Mouse (Mus musculus) kidney, postnatal 0 days (tissue): ENCODE measurements around the gene Gm37240. TPM values are rescaled to one million over a fixed set of nuclear protein-coding genes. Genes with fewer than 3 reads are reported as not detected.

ENCODE experiments used
- ATAC-seq: fragments of 200-750 bp; cut with Nextera tagmentation; replicated peaks from 2 replicates; pipeline ENCODE4 v1.8.0; 2017; ENCODE audit warnings: low read depth, moderate number of reproducible peaks, moderate TSS enrichment, moderate library complexity; ENCODE audit not compliant: low FRiP score
- DNase-seq: peaks from one replicate; pipeline ENCODE4 v3.0.0-alpha.2; 2016; ENCODE audit warnings: low spot score
- H3K27ac ChIP-seq: fragments of 300-500 bp; sonication (generic); 2 replicates; pipeline ENCODE4 v1.5.1; 2014; ENCODE audit warnings: mild to moderate bottlenecking
- H3K27me3 ChIP-seq: fragments of 300-500 bp; sonication (generic); 2 replicates; pipeline ENCODE4 v1.6.1; 2014; ENCODE audit warnings: low read length, mixed read lengths; ENCODE audit not compliant: insufficient read depth
- H3K36me3 ChIP-seq: fragments of 300-500 bp; sonication (generic); 2 replicates; pipeline ENCODE4 v1.6.1; 2014; ENCODE audit warnings: low read length, mixed read lengths; ENCODE audit not compliant: insufficient read depth
- H3K4me1 ChIP-seq: fragments of 300-500 bp; sonication (generic); replicated peaks from 2 replicates; pipeline ENCODE4 v1.6.1; 2014; ENCODE audit warnings: antibody characterized with exemption, low read length, mixed read lengths; ENCODE audit not compliant: insufficient read depth
- H3K4me2 ChIP-seq: fragments of 300-500 bp; sonication (generic); 2 replicates; pipeline ENCODE4 v1.6.1; 2014; ENCODE audit warnings: mild to moderate bottlenecking, low read length, moderate library complexity, mixed read lengths
- H3K4me3 ChIP-seq: fragments of 300-500 bp; sonication (generic); replicated peaks from 2 replicates; pipeline ENCODE4 v1.5.1; 2014; ENCODE audit warnings: low read depth, low read length
- H3K9ac ChIP-seq: fragments of 300-500 bp; sonication (generic); 2 replicates; pipeline ENCODE4 v1.6.1; 2014; ENCODE audit warnings: low read depth, low read length
- H3K9me3 ChIP-seq: fragments of 300-500 bp; sonication (generic); replicated peaks from 2 replicates; pipeline ENCODE4 v1.6.1; 2016; ENCODE audit warnings: low read length, inconsistent platforms, mixed read lengths
- CTCF ChIP-seq: IDR thresholded peaks from 2 replicates; pipeline ENCODE4 v1.5.1; 2016; ENCODE audit warnings: antibody characterized with exemption, low read depth, mild to moderate bottlenecking, moderate library complexity
- WGBS: fragments of 180-500 bp; shearing (Covaris S2); extraction: QIAGEN DNeasy Blood & Tissue Kit; methylation state at CpG from one replicate; pipeline ENCODE4 v1.1.7; 2014; 5-methylcytosine and 5-hydroxymethylcytosine counted together
- polyA plus RNA-seq: library from polyadenylated mRNA; unstranded; fragments of >200 nt; fragmentation: Nextera tagmentation; extraction: Ambion mirVana; gene quantifications from 2 replicates; pipeline ENCODE4 v1.2.1, GENCODE M21; 2015

Gene Gm37240
- polyA plus RNA-seq, 1 experiment from 2014 or later, result 10.8 TPM

DNA sequence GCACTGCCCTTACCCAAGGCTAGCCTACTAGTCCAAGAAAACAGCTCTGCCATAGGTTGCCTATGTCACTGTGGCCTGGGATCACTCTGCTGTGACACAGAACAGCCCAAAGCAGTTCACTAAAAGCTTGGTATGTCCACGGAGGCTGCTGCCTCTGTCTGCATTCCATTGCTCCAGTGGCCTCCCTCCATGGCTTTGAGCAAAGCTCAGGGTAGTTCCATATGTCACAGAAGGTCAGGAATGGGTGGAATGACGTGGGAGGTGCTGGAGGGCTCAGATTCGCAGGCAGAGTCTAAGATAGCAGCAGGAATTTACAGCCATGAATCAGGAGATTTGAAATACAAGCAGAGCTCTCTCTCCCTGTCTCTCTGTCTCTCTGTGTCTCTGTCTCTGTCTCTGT, 514.3 kb downstream of the Gm37240 start:
- no peaks in the 10 kb centered on the region for H3K9me3 ChIP-seq
- TF ChIP-seq CTCF, result no peak
- H3K9ac ChIP-seq, result no peak overlapping the region
- DNase-seq, result peak; percentile 89
- H3K27ac ChIP-seq, result no peak overlapping the region
- ATAC-seq, result peak; percentile 75
- H3K36me3 ChIP-seq, result no peaks in the 10 kb centered on the region
- H3K4me2 ChIP-seq, result no peak overlapping the region
- H3K4me1 ChIP-seq, result no peaks in the 10 kb centered on the region; the same call in 1 of the 2 replicates
- H3K4me3 ChIP-seq, result no peak overlapping the region
- no peaks in the 10 kb centered on the region for H3K27me3 ChIP-seq
- WGBS, result 4% methylated on average over 3 of the region's 3 CpGs

DNA sequence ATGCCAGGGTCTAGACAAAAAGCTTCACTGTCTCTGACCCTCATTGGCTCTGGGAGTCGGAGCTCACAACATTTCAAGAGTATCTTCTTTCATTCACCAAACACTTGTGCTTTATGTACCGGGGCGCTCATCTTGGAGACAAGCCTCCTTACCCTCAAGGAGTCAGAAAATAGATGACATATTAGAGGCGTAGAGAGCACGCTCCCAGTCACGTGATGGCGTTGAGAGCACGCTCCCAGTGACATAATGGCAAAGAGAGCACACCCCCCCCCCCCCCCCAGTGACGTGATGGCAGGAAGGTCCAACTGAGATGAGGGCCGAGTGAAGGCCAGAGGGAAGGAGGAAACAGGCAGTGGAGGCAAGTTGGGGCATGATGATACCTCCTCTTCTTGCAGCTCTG, 517.5 kb downstream of the Gm37240 start:
- peak; percentile 58 for DNase-seq
- ATAC-seq, result peak; percentile 27; the same call in 1 of the 2 replicates
- Histone ChIP-seq H3K9ac (no peak overlapping the region), H3K27ac (no peak overlapping the region), H3K27me3 (no peaks in the 10 kb centered on the region), H3K4me2 (no peak overlapping the region), H3K4me3 (no peak overlapping the region), H3K36me3 (no peaks in the 10 kb centered on the region), H3K4me1 (no peaks in the 10 kb centered on the region), H3K9me3 (no peaks in the 10 kb centered on the region)
- TF ChIP-seq CTCF, result no peak
- 52% methylated on average over 10 of the region's 10 CpGs for WGBS

GRCm38 (mm10) chr3:85369157-85369556, 518.2 kb downstream of the Gm37240 start:
- Histone ChIP-seq H3K27me3 (no peaks in the 10 kb centered on the region), H3K9me3 (no peaks in the 10 kb centered on the region), H3K4me1 (no peaks in the 10 kb centered on the region), H3K4me2 (no peak overlapping the region), H3K36me3 (no peaks in the 10 kb centered on the region), H3K4me3 (no peak overlapping the region), H3K27ac (no peak overlapping the region), H3K9ac (no peak overlapping the region)
- 53% methylated on average over 5 of the region's 5 CpGs for WGBS
- DNase-seq (no peak), ATAC-seq (no peak)
- TF ChIP-seq CTCF, result no peak

GRCm38 (mm10) chr3:85368354-85369120, 518.8 kb downstream of the Gm37240 start:
- no peak for TF ChIP-seq CTCF
- Histone ChIP-seq H3K4me1 (no peaks in the 10 kb centered on the region), H3K4me2 (no peak overlapping the region), H3K27me3 (no peaks in the 10 kb centered on the region), H3K36me3 (no peaks in the 10 kb centered on the region), H3K27ac (no peak overlapping the region), H3K9me3 (no peaks in the 10 kb centered on the region), H3K9ac (no peak overlapping the region), H3K4me3 (no peak overlapping the region)
- DNase-seq, result no peak
- no peak for ATAC-seq
- WGBS, result 55% methylated on average over 16 of the region's 16 CpGs

GRCm38 (mm10) chr3:85364591-85365343, 522.6 kb downstream of the Gm37240 start:
- 73% methylated on average over 5 of the region's 5 CpGs for WGBS
- Histone ChIP-seq H3K4me2 (no peak overlapping the region), H3K27me3 (no peaks in the 10 kb centered on the region), H3K4me1 (no peaks in the 10 kb centered on the region), H3K27ac (no peak overlapping the region), H3K4me3 (no peak overlapping the region), H3K9ac (no peak overlapping the region), H3K36me3 (no peaks in the 10 kb centered on the region), H3K9me3 (no peaks in the 10 kb centered on the region)
- DNase-seq, result no peak
- no peak for ATAC-seq
- no peak for TF ChIP-seq CTCF

- Histone ChIP-seq H3K9me3 (no peaks in the 10 kb centered on the region), H3K9ac (no peak overlapping the region), H3K36me3 (no peaks in the 10 kb centered on the region), H3K4me1 (no peaks in the 10 kb centered on the region), H3K4me3 (no peak overlapping the region), H3K27ac (no peak overlapping the region), H3K27me3 (no peaks in the 10 kb centered on the region), H3K4me2 (no peak overlapping the region)
- TF ChIP-seq CTCF, result no peak
- WGBS, result 80% methylated on average over 7 of the region's 7 CpGs
- DNase-seq, result no peak
- no peak for ATAC-seq
These were observed 524.4 kb downstream of the Gm37240 start for GRCm38 (mm10) chr3:85362883-85363282.
